Mouse (Mus musculus) kidney, adult 10 weeks (tissue): Measurements from ENCODE around the gene Il11. TPM values are rescaled to one million over a fixed set of nuclear protein-coding genes. Genes with fewer than 3 reads are reported as not detected.

Experiments used
- polyA plus RNA-seq: library from polyadenylated mRNA; stranded (reverse); fragments of 350-450 nt; fragmentation: Illumina TruSeq; extraction: RNeasy Lipid Tissue Mini Kit (QIAGEN cat#74804); gene quantifications from one replicate; pipeline ENCODE4 v1.2.3, GENCODE M21; 2014; ENCODE audit warnings: low read depth, low replicate concordance

The Il11 gene
- 0.20 TPM for polyA plus RNA-seq

DNA sequence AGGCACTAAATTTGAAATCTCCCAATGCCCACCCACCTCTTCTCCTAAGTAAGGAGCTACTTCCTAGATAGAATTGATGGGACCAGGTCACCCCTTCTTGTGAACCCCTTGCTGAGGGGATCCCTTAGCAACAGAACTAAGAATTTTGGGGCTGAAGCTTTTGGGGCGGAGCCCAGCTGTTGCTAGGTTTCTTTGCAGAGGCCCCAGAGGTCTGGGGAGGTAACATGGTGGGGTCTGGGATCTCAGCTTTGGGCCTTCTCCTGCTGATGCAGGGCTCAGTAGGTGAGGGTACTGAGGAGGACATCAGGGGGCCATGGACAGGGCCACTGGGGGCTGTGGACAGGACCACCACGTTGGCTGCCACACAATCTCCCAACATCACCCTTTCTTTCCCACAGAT is at the start of gene Il11, which contains the start of gene Tmem190:
Gene Il11, minus strand, starts transcription at position 101 of the 400 bp plus-strand sequence.
Gene Tmem190, plus strand, starts transcription at position 179 of the 400 bp plus-strand sequence.

DNA sequence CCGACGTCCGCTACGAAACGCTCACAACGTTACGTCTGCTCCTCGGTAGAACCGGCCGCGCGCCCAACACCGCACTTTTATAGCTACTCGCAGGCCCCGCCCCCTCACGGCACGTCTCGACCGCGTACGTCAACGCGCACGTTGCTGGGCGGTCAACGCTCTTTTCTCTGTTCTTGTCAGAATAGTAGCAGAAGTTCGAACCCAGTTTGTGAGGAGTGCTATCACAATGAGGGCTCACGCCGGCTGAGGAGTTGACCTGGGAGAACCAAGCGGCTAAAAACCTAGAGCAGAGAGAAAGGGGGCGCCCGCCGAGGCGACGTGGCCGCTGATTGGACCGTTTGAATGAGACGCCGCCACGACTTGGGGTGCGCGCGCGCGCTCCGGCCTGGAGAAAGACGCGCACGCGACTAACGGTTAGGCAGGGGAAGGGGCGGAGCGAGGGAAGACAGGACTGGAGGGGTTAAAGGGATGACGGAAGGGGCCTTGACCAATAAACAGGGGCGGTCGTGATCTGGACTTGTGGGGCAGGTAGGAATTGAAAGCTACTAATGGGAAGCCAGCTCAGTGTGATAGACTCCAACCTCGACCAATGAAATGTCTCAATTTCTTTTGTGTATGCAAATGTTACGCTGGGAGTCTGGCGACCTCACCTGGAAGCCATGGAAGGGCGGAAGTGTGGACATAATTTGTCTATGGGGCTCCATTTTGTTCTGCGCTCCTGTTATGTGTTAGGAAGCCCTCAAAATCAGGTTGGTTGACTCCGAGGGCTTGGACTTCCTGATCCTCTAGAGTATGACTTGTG is 29.8 kb upstream of the Il11 start, which contains the start of gene Ube2s:
Gene Ube2s, minus strand, starts transcription at position 288 of the 802 bp plus-strand sequence.

DNA sequence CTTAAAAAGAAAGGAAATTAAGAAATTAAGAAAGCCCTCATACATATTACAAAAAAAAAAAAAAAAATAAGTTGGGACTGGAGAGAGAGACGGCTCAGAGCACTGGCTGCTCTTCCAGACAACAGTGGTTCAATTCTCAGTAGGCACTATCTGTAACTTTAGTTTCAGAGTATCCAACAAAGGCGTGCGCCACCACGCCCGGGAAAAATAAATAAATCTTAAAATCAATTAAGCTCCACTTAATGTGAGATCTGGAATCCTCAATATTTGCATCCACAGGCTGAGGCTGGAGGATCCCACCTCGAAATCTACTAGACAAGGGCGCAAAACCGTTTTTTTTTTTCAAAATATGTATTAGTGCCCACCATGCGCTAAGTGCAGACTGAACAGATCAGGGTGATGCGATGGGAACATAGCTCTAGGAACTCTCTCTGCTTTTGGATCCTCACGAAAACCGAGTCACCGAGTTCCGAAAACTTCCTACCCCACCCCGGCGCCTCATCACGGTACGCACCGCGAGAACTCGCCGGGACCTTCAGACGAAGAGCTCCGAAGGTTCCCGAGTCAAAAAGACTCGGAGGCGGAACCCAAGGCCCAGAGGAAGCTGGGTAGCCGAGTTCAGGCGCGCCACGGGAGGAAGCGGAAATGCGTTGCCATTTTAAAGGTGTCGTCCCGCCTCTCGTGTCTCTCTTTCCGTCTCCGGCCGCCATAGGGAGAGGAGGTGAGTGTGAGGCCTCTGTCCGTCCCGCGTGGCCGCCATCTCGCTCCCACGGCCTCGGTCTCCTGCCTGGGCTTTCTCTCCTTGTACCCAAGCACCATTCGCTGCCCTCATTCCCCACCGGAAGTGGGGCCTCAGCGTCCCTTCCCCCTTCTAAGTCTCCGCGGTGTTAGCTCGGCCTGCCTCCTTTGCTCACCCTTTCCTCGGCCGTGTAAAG is 9.9 kb upstream of the Il11 start, which contains the start of gene Rpl28:
Gene Rpl28, plus strand, starts transcription at position 597 of the 935 bp plus-strand sequence.

DNA sequence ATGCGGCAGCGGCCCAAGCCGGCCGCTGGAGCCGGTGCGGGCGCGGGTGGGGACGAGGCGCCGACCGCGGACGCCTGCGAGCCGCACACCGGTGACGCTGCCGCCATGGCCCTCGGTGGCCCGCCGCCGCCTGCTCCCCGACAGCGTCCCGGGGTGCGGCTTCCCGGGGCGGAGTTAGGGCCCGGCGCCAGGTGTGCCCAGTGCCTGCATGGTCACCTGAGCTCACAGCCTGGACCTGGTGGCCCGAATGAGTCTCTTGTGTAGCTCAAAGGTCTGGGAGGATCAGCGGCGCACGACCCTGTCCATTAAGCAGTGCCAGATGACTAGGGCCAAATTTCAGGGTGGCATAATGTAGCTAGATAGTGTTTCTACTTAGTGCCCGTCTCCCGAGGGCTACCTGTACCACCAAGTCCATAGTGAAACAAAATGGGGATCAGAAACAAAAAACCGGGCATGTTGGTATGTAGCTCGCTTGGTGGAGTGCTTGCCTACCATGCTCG is 6.8 kb upstream of the Il11 start, which contains the start of gene Tmem238:
Gene Tmem238, minus strand, starts transcription at position 221 of the 500 bp plus-strand sequence.

DNA sequence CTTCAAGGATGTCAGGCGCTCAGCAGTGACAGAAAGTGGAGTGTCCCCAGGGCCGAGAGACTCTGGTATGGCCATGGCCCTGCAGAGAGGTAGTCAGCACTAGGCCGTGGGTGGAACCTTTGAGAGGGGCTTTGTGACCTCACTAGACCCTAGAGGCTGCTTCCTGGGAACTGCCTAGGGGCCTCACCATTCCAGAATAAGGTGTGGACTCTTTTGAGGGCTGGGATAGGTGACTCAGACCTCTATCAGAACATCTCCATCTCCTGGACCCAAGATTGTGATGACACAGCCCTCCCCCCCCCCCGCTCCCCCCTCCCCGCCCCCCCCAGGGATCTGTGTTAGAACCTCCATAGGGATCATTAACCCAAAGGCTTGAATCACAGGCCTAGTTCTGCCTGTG is 11.5 kb downstream of the Il11 start, which contains the start of gene Fam71e2:
Gene Fam71e2, minus strand, starts transcription at position 101 of the 400 bp plus-strand sequence.

DNA sequence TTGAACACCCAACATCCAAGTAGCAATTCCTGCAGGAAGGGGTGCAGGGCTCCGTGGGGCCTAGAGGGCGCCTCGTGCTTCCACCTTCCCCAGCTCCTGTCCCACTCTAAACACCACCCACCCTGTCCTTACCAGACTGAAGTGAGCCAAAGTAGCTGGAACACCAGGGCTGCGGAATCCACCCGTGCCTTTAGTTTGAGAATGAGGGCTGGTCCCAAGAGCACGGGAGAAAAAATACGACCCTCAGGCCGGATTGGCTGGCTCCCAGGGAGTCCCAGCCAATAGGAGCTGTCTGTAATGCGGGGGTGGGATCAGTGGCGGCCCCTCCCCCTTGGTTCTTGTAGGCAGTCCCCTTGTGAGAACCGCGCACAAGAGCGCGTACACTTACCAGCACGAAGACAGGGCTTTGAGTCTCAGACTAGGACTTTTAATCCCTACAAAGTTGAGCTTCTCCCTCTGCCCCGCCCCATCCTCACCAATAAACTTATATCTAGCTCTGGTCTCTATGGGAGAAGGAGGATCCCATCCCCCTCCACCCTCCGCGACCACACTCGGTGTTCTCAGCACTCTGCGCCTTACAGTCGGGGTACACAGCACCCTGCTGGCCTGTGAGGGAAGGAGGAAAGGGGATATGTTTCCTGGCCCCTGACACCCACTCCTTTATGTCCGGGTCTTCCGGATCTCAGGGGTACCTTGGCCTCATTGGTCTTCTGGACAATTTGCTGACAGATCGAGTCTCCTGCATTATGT is 29.7 kb downstream of the Il11 start, which contains the start of gene Cox6b2:
Gene Cox6b2, minus strand, starts transcription at position 274 of the 750 bp plus-strand sequence.

DNA sequence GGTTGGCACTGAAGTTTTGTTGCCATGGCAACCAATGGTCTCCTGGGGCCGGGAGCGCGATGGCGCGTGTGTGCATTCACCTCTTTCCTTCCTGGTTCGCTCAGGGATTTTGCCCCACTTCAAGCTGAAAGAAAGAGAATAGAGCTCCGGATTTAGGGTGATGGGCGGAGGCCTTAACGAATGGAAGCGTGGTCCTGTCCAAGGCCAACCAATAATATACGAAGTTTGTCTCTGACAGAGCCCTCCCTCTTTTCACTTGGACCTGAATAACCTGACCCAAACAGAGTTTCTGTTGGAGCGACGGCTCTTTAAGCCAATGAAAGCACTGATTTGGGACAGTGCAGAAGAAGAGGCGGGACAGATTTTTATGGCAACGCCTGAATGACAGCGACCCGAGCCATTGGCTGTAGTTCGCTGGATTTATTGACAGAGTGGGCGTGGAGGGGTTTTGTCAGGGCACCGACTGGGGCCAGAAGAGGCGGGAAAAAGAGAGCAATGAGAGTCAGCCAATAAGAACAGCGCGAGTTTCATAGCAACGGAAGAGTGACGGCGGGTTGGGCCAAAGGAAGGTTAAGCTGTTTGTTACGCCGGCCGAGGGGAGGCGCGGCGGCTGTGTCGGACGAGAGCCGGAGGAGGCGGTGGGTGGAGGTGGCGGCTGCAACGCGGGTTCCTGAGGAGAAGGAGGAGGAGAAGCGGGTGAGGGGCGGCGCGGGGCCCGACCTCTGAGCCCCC is 42.9 kb downstream of the Il11 start, which contains the start of gene Kmt5c:
Gene Kmt5c, plus strand, starts transcription at position 572 of the 732 bp plus-strand sequence.

DNA sequence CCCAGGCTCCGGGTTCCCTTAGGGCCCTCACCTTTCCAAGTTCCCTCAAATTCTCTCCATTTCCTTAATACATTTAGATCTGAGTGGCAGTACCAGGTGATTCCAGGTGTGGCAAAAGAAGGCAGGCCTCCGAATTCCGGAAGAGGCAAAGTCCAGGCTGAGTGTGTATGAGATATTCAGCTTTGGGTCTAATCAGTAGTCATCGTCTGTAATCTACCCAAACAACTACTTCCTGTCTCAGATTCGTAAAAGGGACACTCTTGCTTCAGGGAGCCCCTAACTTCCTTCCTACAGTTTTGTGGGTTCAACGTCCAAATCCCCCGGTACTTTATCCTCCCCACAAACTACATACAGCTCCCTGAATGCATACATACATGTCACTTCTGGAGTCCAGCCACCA is 57.5 kb downstream of the Il11 start, which contains the start of gene Tmem150b:
Gene Tmem150b, minus strand, starts transcription at position 81 of the 400 bp plus-strand sequence.

Other genes starting within 250 kb of the Il11 start
- not detected for gene Syt5, start 235.3 kb downstream of the Il11 start, polyA plus RNA-seq
- gene Ptprh, start 178.8 kb downstream of the Il11 start, polyA plus RNA-seq = not detected
- 3.1 TPM for gene Tmem86b, start 151.4 kb downstream of the Il11 start, polyA plus RNA-seq
- 11.6 TPM for gene Ppp6r1, start 123.8 kb downstream of the Il11 start, polyA plus RNA-seq
- gene Hspbp1, start 97.8 kb downstream of the Il11 start, polyA plus RNA-seq = not detected
- gene Brsk1, start 92.3 kb downstream of the Il11 start, polyA plus RNA-seq = 0.24 TPM
- not detected for gene Tmem150b, start 57.6 kb downstream of the Il11 start, polyA plus RNA-seq
- 0.89 TPM for gene Kmt5c, start 42.7 kb downstream of the Il11 start, polyA plus RNA-seq
- gene Cox6b2, start 29.8 kb downstream of the Il11 start, polyA plus RNA-seq = not detected
- gene Fam71e2, start 11.6 kb downstream of the Il11 start, polyA plus RNA-seq = not detected
- not detected for gene Tmem190, start 78 bp upstream of the Il11 start, polyA plus RNA-seq
- gene Tmem238, start 6.8 kb upstream of the Il11 start, polyA plus RNA-seq = 1.3 TPM
- 11.3 TPM for gene Rpl28, start 10.0 kb upstream of the Il11 start, polyA plus RNA-seq
- gene Ube2s, start 29.7 kb upstream of the Il11 start, polyA plus RNA-seq = 2.9 TPM
- gene Shisa7, start 61.8 kb upstream of the Il11 start, polyA plus RNA-seq = 3.2 TPM
- gene Isoc2b, start 87.4 kb upstream of the Il11 start, polyA plus RNA-seq = 2.9 TPM
- gene Isoc2a, start 94.3 kb upstream of the Il11 start, polyA plus RNA-seq = 5.4 TPM
- not detected for gene Gm36210, start 123.7 kb upstream of the Il11 start, polyA plus RNA-seq
- gene Zfp628, start 132.4 kb upstream of the Il11 start, polyA plus RNA-seq = not detected
- gene Nat14, start 139.2 kb upstream of the Il11 start, polyA plus RNA-seq = 0.57 TPM
- gene Ssc5d, start 142.9 kb upstream of the Il11 start, polyA plus RNA-seq = not detected
- not detected for gene Sbk2, start 181.5 kb upstream of the Il11 start, polyA plus RNA-seq
- not detected for gene Sbk3, start 188.3 kb upstream of the Il11 start, polyA plus RNA-seq
- 10.8 TPM for gene Zfp579, start 213.3 kb upstream of the Il11 start, polyA plus RNA-seq
- gene Zfp524, start 231.6 kb upstream of the Il11 start, polyA plus RNA-seq = not detected
- 11.1 TPM for gene Fiz1, start 231.8 kb upstream of the Il11 start, polyA plus RNA-seq
- gene Gm44973, start 232.6 kb upstream of the Il11 start, polyA plus RNA-seq = not detected
- 2.9 TPM for gene Zfp865, start 237.5 kb upstream of the Il11 start, polyA plus RNA-seq
- gene Ccdc106, start 237.7 kb upstream of the Il11 start, polyA plus RNA-seq = 0.49 TPM